Mouse (Mus musculus): Measurements from ENCODE around the gene Gzme. TPM values are rescaled to one million over a fixed set of nuclear protein-coding genes. Genes with fewer than 3 reads are reported as not detected.

The Gzme gene
- polyA plus RNA-seq (2021; fragmentation: Nextera tagmentation), result not detected in 2 replicates
- long read RNA-seq, experiment 1, result 0 reads
- long read RNA-seq, experiment 2, result 0 reads

DNA sequence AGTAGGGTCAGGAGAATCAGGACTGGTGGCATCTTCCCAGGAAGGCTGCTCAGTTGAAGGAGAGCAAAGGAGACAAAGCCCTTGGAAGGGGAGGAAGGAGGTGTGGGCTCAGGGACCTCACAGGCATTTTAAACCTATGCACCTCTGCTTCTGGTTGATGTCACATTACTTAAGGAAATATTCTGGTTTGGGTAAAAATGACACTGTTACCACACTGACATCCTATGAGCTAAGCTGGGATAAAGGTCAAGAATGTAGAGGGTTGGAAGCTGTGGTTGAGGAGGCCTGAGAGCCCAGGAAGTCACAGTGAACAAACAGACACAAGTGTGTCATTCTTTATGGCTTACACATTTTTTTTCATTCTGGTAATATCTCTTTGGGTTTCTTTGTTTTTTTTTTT is at the start of gene Gzme:
Gene Gzme (minus strand): TSS at position 101 of the 400 bp plus-strand sequence.

DNA sequence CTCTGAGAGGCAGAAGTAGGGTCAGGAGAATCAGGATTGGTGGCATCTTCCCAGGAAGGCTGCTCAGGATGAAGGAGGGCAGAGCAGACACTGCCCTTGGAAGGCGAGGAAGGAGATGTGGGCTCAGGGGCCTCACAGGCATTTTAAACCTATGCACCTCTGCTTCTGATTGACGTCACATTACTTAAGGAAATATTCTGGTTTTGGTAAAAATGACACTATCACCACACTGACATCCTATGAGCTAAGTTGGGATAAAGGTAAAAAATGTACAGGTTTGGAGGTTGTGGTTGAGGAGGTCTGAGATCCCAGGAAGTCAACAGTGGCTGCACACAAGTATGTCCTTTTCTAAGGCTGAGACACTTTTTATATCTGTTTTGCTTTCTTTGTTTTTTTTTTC is 39.1 kb upstream of the Gzme start, which contains the start of gene Gzmg:
Gene Gzmg (minus strand): TSS at position 101 of the 400 bp plus-strand sequence.

DNA sequence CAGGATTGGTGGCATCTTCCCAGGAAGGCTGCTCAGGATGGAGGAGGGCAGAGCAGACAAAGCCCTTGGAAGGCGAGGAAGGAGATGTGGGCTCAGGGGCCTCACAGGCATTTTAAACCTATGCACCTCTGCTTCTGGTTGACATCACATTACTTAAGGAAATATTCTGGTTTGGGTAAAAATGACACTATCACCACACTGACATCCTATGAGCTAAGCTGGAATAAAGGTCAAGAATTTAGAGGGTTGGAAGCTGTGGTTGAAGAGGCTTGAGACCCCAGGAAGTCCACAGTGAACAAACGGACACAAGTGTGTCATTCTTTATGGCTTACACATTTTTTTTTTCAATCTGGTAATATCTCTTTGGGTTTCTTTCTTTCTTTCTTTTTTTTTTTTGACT is 12.1 kb upstream of the Gzme start, which contains the start of gene Gzmd:
Gene Gzmd (minus strand): TSS at position 101 of the 400 bp plus-strand sequence.

DNA sequence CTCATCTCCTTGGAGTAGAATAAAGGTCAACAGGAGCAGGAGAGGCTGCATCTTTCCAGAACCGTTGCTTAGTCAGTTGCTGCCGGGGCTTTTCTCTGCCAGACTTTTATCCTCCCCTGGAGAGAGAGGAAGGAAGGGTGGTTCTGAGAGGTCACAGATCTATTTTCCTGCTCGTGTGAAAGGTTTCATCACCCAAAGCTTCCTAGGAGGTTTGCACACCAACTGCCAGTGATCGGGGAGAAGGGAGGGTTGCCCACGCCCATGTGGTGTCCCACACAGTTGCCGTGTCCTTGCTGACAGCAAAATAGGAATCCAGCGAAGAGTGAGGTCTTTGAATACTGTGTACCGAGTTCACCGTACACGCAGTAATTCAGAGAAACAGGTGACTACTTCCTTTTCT is 18.0 kb downstream of the Gzme start, which contains the start of gene Ctsg:
Gene Ctsg (minus strand): TSS at position 189 of the 400 bp plus-strand sequence.

DNA sequence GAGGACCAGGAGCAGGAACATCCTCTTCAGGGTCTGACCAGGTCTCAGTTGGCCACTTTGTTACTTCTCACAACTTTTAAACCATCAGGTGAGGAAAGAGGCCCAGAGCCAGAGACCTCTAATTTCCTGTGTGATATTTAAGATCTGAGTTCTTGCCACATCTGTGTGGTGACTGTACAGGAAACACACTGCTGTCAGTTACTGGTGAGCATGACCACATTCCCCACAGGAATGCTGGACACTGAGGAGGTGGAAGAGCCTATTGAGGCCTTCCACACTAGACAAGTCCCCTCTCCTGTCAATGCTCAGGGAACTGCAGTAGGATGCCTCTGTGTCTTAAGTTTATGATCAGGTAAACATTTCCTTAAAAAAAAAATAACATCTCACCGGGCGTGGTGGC is 35.3 kb downstream of the Gzme start, which contains the start of gene Mcpt8:
Gene Mcpt8 (minus strand): TSS at position 107 of the 400 bp plus-strand sequence.

Other genes starting within 250 kb of the Gzme start
- gene Cbln3, start 236.2 kb downstream of the Gzme start, polyA plus RNA-seq (2021; fragmentation: Nextera tagmentation), result 0.06 and 0.11 TPM in 2 replicates
- 2.4 and 2.6 TPM in 2 replicates for gene Khnyn, start 235.7 kb downstream of the Gzme start, polyA plus RNA-seq (2021; fragmentation: Nextera tagmentation)
- gene Sdr39u1, start 220.3 kb downstream of the Gzme start, polyA plus RNA-seq (2021; fragmentation: Nextera tagmentation), result 189 and 204 TPM in 2 replicates
- gene Cma1, start 175.9 kb downstream of the Gzme start, polyA plus RNA-seq (2021; fragmentation: Nextera tagmentation), result not detected in 2 replicates
- gene Cma2, start 169.6 kb downstream of the Gzme start, polyA plus RNA-seq (2021; fragmentation: Nextera tagmentation), result not detected in 2 replicates
- gene Mcpt1, start 102.7 kb downstream of the Gzme start, polyA plus RNA-seq (2021; fragmentation: Nextera tagmentation), result not detected in 2 replicates
- gene Mcpt9, start 90.1 kb downstream of the Gzme start, polyA plus RNA-seq (2021; fragmentation: Nextera tagmentation), result not detected in 2 replicates
- not detected in 2 replicates for gene Mcpt2, start 78.6 kb downstream of the Gzme start, polyA plus RNA-seq (2021; fragmentation: Nextera tagmentation)
- gene Mcpt4, start 58.3 kb downstream of the Gzme start, polyA plus RNA-seq (2021; fragmentation: Nextera tagmentation), result not detected in 2 replicates
- gene Mcpt8, start 35.4 kb downstream of the Gzme start, polyA plus RNA-seq (2021; fragmentation: Nextera tagmentation), result not detected in 2 replicates
- gene Ctsg, start 18.1 kb downstream of the Gzme start, polyA plus RNA-seq (2021; fragmentation: Nextera tagmentation), result not detected in 2 replicates
- not detected in 2 replicates for gene Gzmd, start 12.0 kb upstream of the Gzme start, polyA plus RNA-seq (2021; fragmentation: Nextera tagmentation)
- not detected in 2 replicates for gene Gzmg, start 39.0 kb upstream of the Gzme start, polyA plus RNA-seq (2021; fragmentation: Nextera tagmentation)
- not detected in 2 replicates for gene Gzmn, start 54.0 kb upstream of the Gzme start, polyA plus RNA-seq (2021; fragmentation: Nextera tagmentation)
- not detected in 2 replicates for gene Gzmf, start 90.8 kb upstream of the Gzme start, polyA plus RNA-seq (2021; fragmentation: Nextera tagmentation)
- not detected in 2 replicates for gene Gzmc, start 114.0 kb upstream of the Gzme start, polyA plus RNA-seq (2021; fragmentation: Nextera tagmentation)
- gene Gzmb, start 141.6 kb upstream of the Gzme start, polyA plus RNA-seq (2021; fragmentation: Nextera tagmentation), result not detected in 2 replicates
- gene Atp12a, start 244.4 kb upstream of the Gzme start, polyA plus RNA-seq (2021; fragmentation: Nextera tagmentation), result 0.04 TPM in 1 of 2 replicates, not detected in the other

All from left cerebral cortex, adult 6 months (tissue).